Mouse (Mus musculus): ENCODE results near the gene Ctrb1. TPM values are rescaled to one million over a fixed set of nuclear protein-coding genes. Genes with fewer than 3 reads are reported as not detected.
"Not testable (repeated sequence)": the region's sequence is repeated elsewhere in the genome, so short reads cannot be mapped to it uniquely, and the experiment has no call there.

Gene Ctrb1
- total and polyA plus RNA-seq, 3 experiments: not detected

DNA sequence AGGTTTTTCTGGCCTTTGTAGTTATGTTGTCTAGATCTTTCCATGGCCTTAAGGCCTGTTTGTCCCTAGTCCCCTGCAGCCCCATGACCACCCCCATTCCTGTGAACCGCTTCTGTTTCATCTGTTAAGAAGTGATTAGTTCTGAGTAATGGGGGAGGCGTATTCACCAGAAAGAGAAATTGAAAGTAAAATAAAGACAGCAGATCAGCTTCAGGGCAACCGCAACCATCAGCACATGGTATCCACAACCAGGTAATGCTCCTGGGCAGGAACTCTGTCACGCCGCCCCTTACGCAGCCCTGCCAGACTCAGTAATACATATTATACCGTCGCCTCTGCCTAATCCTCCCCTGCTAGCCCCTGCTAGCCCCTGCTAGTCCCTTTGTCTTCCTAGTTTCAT, 45.1 kb downstream of the Ctrb1 start:
- Histone ChIP-seq H3K36me3 (replicated peaks) (no peaks in the 10 kb centered on the region), H3K4me3 (ENCODE audit: low read depth, low read length) (peak overlapping the region; percentile 56; the same call in 1 of the 2 replicates), H3K4me1 (ENCODE audit: insufficient read depth, low read depth, low read length) (peaks cover 65% of the 10 kb centered on the region), H3K9me3 (replicated peaks) (no peaks in the 10 kb centered on the region), H3K27me3 (ENCODE audit: insufficient read depth, low read length) (peaks cover 5% of the 10 kb centered on the region; the same call in 1 of the 2 replicates)
- DNase-seq (ENCODE audit: low spot score) (no peak), ATAC-seq (ENCODE audit: extremely low read depth, insufficient number of reproducible peaks, low FRiP score, poor library complexity, severe bottlenecking) (peak; percentile 2; the same call in 1 of the 2 replicates)
- TF ChIP-seq TAL1 (conservative IDR thresholded peaks at IDR 0.05; ENCODE audit: low read depth, low read length) (0 out of 2 replicates have a peak, but pooled peaks have one; percentile 7), POLR2AphosphoS5 (IDR thresholded peaks at IDR 0.05; ENCODE audit: insufficient replicate concordance, low read depth, low read length) (no peak)

DNA sequence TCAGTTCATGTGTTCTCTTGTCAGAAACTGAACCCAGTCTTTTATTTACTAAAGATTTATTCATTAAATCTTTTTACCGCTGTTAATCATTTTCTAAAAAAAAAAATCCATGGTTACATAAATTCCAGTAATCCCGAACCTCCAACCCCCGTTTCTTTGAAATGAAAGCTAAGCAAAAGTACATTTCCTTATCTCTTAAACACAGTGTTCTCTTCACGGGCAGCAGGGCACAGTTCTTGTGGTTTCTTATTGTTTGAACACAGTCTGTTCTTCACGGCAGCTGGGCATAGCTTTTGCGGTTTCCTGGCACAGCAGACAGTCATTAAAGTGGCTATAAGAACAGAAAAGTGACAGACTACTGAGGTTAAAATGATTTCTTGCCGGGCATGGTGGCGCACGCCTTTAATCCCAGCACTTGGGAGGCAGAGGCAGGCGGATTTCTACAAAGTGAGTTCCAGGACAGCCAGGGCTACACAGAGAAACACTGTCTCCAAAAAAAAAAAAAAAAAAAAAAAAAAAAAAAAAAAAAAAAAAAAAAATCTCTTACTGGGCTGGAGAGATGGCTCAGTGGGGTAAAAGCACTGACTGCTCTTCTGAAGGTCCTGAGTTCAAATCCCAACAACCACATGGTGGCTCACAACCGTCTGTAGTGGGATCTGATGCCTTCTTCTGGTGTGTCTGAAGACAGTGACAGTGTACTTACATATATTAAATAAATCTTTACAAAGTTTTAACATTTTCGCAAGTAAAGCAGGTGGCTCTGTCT, 46.3 kb downstream of the Ctrb1 start:
- H3K4me3 ChIP-seq (ENCODE audit: low read depth, low read length): peak overlapping the region; percentile 86
- not testable (repeated sequence) for H3K27me3 ChIP-seq (ENCODE audit: insufficient read depth, low read length); H3K9me3 ChIP-seq (replicated peaks); H3K36me3 ChIP-seq (replicated peaks)
- DNase-seq (ENCODE audit: low spot score) (peak; percentile 63), ATAC-seq (ENCODE audit: extremely low read depth, insufficient number of reproducible peaks, low FRiP score, poor library complexity, severe bottlenecking) (peak; percentile 72)
- H3K4me1 ChIP-seq (ENCODE audit: insufficient read depth, low read depth, low read length): peaks cover 75% of the 10 kb centered on the region
- peak; percentile 90 for TF ChIP-seq TAL1 (conservative IDR thresholded peaks at IDR 0.05; ENCODE audit: low read depth, low read length)

DNA sequence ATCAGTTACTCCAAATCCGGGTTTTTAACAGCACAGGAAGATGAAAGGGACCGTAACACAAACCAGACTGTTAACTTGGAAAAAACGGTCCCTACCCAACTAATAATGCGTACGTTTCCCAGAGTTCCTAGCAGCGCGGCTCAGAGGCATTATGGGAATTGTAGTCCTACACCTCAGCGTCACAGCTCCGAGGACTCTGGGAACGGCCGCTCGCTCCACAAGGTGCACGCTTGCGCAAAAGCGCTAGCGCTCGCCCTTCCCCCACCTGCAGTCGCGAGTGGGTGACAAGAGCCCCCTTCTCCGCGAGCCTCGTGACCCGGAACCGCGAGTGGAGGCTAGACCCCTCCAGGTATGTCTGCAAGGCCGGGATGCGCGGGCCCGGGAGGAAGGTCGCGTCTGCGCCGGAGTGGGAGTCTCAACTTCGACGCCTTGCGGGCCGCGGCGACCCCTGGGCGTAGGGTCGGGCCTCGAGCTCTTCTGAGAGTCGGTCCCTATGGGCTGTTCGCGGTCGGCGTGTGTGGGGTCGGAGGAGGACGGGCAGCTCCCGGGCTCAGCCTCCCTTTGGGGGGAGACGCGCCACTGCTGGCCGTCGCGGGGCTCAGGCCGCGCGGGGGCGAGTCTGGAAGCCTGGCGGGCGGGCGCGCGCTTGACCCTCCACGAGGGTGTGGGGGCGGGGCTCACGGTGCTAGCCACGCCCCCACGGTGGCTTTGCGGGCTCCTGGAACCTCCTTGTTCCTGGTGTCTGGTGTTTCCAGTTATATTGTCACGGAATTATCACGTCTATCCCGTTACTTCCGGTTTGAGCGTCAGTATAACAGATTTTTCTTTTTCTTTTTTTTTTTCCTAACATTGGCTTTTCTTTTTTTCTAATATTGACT, 47.3 kb downstream of the Ctrb1 start, which contains the start of gene Zfp1:
Gene Zfp1 (plus strand): TSS at position 138 of the 878 bp plus-strand sequence.
- DNase-seq (ENCODE audit: low spot score) (peak; percentile 63), ATAC-seq (ENCODE audit: extremely low read depth, insufficient number of reproducible peaks, low FRiP score, poor library complexity, severe bottlenecking) (peak; percentile 62)
- Histone ChIP-seq H3K4me1 (ENCODE audit: insufficient read depth, low read depth, low read length) (peaks cover 69% of the 10 kb centered on the region), H3K9me3 (replicated peaks) (no peaks in the 10 kb centered on the region), H3K36me3 (replicated peaks) (no peaks in the 10 kb centered on the region), H3K4me3 (ENCODE audit: low read depth, low read length) (peak within 1 kb of the TSS; percentile 86), H3K27me3 (ENCODE audit: insufficient read depth, low read length) (peaks cover 5% of the 10 kb centered on the region; the same call in 1 of the 2 replicates)
- no peak for TF ChIP-seq CTCF (IDR thresholded peaks at IDR 0.05; ENCODE audit: low read depth, low read length)
- TF ChIP-seq GATA2 (IDR thresholded peaks at IDR 0.05; ENCODE audit: borderline replicate concordance, low read depth, low read length): no peak
- TF ChIP-seq GATA1 (IDR thresholded peaks at IDR 0.05; ENCODE audit: borderline replicate concordance, low read length): no peak

DNA sequence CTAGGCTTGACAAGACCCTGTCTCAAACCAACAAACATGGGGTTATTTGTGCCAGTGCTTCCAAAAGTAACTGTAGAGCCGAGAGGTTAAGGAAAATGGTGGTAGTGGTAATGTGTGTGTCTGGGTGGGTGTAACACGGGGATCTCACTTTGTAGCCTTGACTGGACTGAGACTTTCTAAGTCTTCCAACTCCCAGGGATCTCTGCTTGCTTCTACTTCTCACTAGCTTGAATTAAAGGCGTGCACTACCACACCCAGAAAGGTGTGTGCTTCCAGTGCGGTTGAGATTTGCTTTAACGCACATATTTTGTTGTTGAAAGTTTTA, 47.9 kb downstream of the Ctrb1 start:
- H3K9me3 ChIP-seq (replicated peaks): no peaks in the 10 kb centered on the region
- H3K4me1 ChIP-seq (ENCODE audit: insufficient read depth, low read depth, low read length): peaks cover 69% of the 10 kb centered on the region
- H3K4me3 ChIP-seq (ENCODE audit: low read depth, low read length): peak overlapping the region; percentile 86
- DNase-seq (ENCODE audit: low spot score) (no peak), ATAC-seq (ENCODE audit: extremely low read depth, insufficient number of reproducible peaks, low FRiP score, poor library complexity, severe bottlenecking) (0 out of 2 replicates have a peak, but pooled peaks have one; percentile 0)
- peaks cover 2% of the 10 kb centered on the region; the same call in 1 of the 2 replicates for H3K27me3 ChIP-seq (ENCODE audit: insufficient read depth, low read length)
- TF ChIP-seq GATA2 (IDR thresholded peaks at IDR 0.05; ENCODE audit: borderline replicate concordance, low read depth, low read length): no peak
- no peaks in the 10 kb centered on the region for H3K36me3 ChIP-seq (replicated peaks)

DNA sequence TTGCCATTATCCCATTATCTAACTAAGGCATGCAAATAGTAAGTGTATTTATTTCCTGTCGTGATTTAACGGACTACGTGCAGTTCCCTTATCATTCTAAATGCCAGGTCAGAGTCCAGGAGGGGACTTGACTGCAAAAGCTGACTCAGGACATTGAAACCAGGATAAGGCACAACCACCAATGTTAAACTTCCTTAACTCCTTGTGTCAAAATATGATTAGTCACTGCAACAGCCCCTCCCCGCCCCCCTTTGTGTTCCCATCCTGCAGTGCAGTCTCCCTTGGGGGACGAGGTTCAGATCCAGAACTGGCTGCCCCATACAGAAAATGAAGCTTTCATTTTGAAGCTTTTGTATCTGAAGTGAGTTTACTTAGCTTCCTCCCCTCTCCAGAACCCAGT, 48.3 kb downstream of the Ctrb1 start:
- Histone ChIP-seq H3K36me3 (replicated peaks) (no peaks in the 10 kb centered on the region), H3K4me1 (ENCODE audit: insufficient read depth, low read depth, low read length) (peaks cover 70% of the 10 kb centered on the region), H3K9me3 (replicated peaks) (no peaks in the 10 kb centered on the region), H3K27me3 (ENCODE audit: insufficient read depth, low read length) (peaks cover 2% of the 10 kb centered on the region; the same call in 1 of the 2 replicates), H3K4me3 (ENCODE audit: low read depth, low read length) (peak overlapping the region; percentile 86)
- no peak for TF ChIP-seq POLR2AphosphoS5 (IDR thresholded peaks at IDR 0.05; ENCODE audit: insufficient replicate concordance, low read depth, low read length)
- TF ChIP-seq GATA2 (IDR thresholded peaks at IDR 0.05; ENCODE audit: borderline replicate concordance, low read depth, low read length): no peak
- TF ChIP-seq TAL1 (conservative IDR thresholded peaks at IDR 0.05; ENCODE audit: low read depth, low read length): 0 out of 2 replicates have a peak, but pooled peaks have one; percentile 24
- no peak for TF ChIP-seq CTCF (IDR thresholded peaks at IDR 0.05; ENCODE audit: low read depth, low read length)
- no peak for TF ChIP-seq GATA1 (IDR thresholded peaks at IDR 0.05; ENCODE audit: borderline replicate concordance, low read length)
- peak; percentile 63 for ATAC-seq (ENCODE audit: extremely low read depth, insufficient number of reproducible peaks, low FRiP score, poor library complexity, severe bottlenecking)
- DNase-seq (ENCODE audit: low spot score): peak; percentile 46

DNA sequence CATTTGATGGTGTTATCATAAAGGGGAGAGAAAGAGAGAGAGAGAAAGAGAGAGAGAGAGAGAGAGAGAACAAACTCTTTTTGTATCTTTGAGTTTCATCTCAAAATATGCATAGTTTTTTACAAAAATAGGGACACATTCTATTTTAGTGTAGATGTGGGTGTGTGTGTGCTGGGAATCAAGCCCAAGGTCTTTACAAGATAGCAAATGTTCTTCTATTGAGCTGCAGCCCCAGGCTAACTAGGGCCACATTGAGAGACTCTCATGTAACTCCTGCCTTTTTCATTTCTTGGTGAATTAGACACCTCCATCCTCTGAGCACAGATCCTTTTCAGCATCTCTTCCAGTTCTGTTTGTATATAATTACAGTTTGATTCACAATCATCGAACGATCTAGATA, 49.7 kb downstream of the Ctrb1 start:
- ATAC-seq (ENCODE audit: extremely low read depth, insufficient number of reproducible peaks, low FRiP score, poor library complexity, severe bottlenecking) (no peak), DNase-seq (ENCODE audit: low spot score) (no peak)
- Histone ChIP-seq H3K27me3 (ENCODE audit: insufficient read depth, low read length) (no peaks in the 10 kb centered on the region), H3K9me3 (replicated peaks) (no peaks in the 10 kb centered on the region), H3K4me1 (ENCODE audit: insufficient read depth, low read depth, low read length) (peaks cover 62% of the 10 kb centered on the region), H3K36me3 (replicated peaks) (no peaks in the 10 kb centered on the region), H3K4me3 (ENCODE audit: low read depth, low read length) (no peak overlapping the region)
- no peak for TF ChIP-seq GATA2 (IDR thresholded peaks at IDR 0.05; ENCODE audit: borderline replicate concordance, low read depth, low read length)

All from G1E (cell line).